Mouse (Mus musculus) MEL (cell line): Measurements from ENCODE around the gene H2-T22.
A peak's percentile ranks its signal among the peaks of the same experiment; 100 is the strongest.
"Not testable (repeated sequence)": the region's sequence is repeated elsewhere in the genome, so short reads cannot be mapped to it uniquely, and the experiment has no call there.

Source experiments
- CTCF ChIP-seq, 3 experiments: IDR thresholded peaks in 2 of 3; conservative IDR thresholded peaks in 1 of 3; 2 replicates each; pipeline ENCODE4 v1.5.1; 2011 to 2012; ENCODE audit warnings: low read length in 3 of 3, low read depth in 2 of 3, mild to moderate bottlenecking in 2 of 3, improper control_type of control experiment in 1 of 3, inconsistent platforms in 1 of 3, mixed read lengths in 1 of 3, moderate library complexity in 1 of 3; ENCODE audit not compliant: control insufficient read depth in 1 of 3, insufficient read depth in 1 of 3, poor library complexity in 1 of 3, severe bottlenecking in 1 of 3
- E2F4 ChIP-seq: IDR thresholded peaks from 2 replicates; pipeline ENCODE4 v1.6.1; 2011; ENCODE audit warnings: low read depth, low read length, improper control_type of control experiment, borderline replicate concordance
- MAX ChIP-seq: IDR thresholded peaks from 2 replicates; pipeline ENCODE4 v1.6.1; 2011; ENCODE audit warnings: low read length, improper control_type of control experiment
- MXI1 ChIP-seq: IDR thresholded peaks from 2 replicates; pipeline ENCODE4 v1.6.1; 2011; ENCODE audit warnings: mild to moderate bottlenecking, low read depth, low read length, improper control_type of control experiment
- POLR2A ChIP-seq, 2 experiments: IDR thresholded peaks; 2 replicates each; pipeline ENCODE4 v1.6.1; 2011 to 2012; ENCODE audit warnings: low read length in 2 of 2, mild to moderate bottlenecking in 2 of 2, control low read depth in 1 of 2, improper control_type of control experiment in 1 of 2, low read depth in 1 of 2, moderate library complexity in 1 of 2; ENCODE audit not compliant: control insufficient read depth in 1 of 2, insufficient read depth in 1 of 2, poor library complexity in 1 of 2
- SMC3 ChIP-seq: IDR thresholded peaks from 2 replicates; pipeline ENCODE4 v1.6.1; 2011; ENCODE audit warnings: low read depth, low read length, improper control_type of control experiment
- TCF12 ChIP-seq: IDR thresholded peaks from 2 replicates; pipeline ENCODE4 v1.6.1; 2014; ENCODE audit warnings: low read depth, mild to moderate bottlenecking, inconsistent platforms, low read length, improper control_type of control experiment, moderate library complexity
- USF1 ChIP-seq: IDR thresholded peaks from 2 replicates; pipeline ENCODE4 v1.6.1; 2014; ENCODE audit warnings: low read depth, mild to moderate bottlenecking, inconsistent platforms, low read length, improper control_type of control experiment, moderate library complexity

GRCm38 (mm10) chr17:36035010-36035638 is 7.4 kb downstream of the H2-T22 start:
- peak; percentile 52 to 55 (median 52) for TF ChIP-seq CTCF (IDR thresholded peaks at IDR 0.05 in 2 of 3, conservative IDR thresholded peaks at IDR 0.05 in 1 of 3; ENCODE audit: control insufficient read depth in 1 of 3, insufficient read depth in 1 of 3, low read depth in 2 of 3, low read length in 3 of 3, poor library complexity in 1 of 3, severe bottlenecking in 1 of 3)
- not testable (repeated sequence) for TF ChIP-seq E2F4; MAX; USF1; TCF12; POLR2A (IDR thresholded peaks at IDR 0.05; ENCODE audit: control insufficient read depth in 1 of 2, insufficient read depth in 1 of 2, low read depth in 1 of 2, low read length in 2 of 2, poor library complexity in 1 of 2)
- 0 out of 2 replicates have a peak, but pooled peaks have one; percentile 32 for TF ChIP-seq MXI1
- TF ChIP-seq SMC3: peak; percentile 71
